Mouse (Mus musculus): ENCODE results near the gene Sox14. TPM values are rescaled to one million over a fixed set of nuclear protein-coding genes. Genes with fewer than 3 reads are reported as not detected.

The Sox14 gene
- total and polyA plus RNA-seq, 2 experiments from 2014 or later: 7.0 to 7.1 TPM

- no peak for TF ChIP-seq CTCF (IDR thresholded peaks at IDR 0.05; ENCODE audit: low read depth)
- ATAC-seq: no peak
- WGBS: 47% methylated on average over 7 of the region's 7 CpGs
Observed at GRCm38 (mm10) chr9:99850354-99850753, 25.6 kb downstream of the Sox14 start.

GRCm38 (mm10) chr9:99848327-99848726 is 27.6 kb downstream of the Sox14 start:
- Histone ChIP-seq H3K27me3 (ENCODE audit: insufficient read depth, low read length) (no peaks in the 10 kb centered on the region), H3K4me3 (ENCODE audit: low read length) (no peak overlapping the region), H3K4me1 (ENCODE audit: insufficient read depth, low read length) (no peaks in the 10 kb centered on the region), H3K9me3 (ENCODE audit: low read length) (no peaks in the 10 kb centered on the region), H3K9ac (replicated peaks; ENCODE audit: low read length) (no peak overlapping the region), H3K27ac (no peak overlapping the region), H3K36me3 (ENCODE audit: insufficient read depth, low read length) (no peaks in the 10 kb centered on the region), H3K4me2 (ENCODE audit: low read depth, low read length) (no peak overlapping the region)
- 37% methylated on average over 8 of the region's 8 CpGs for WGBS
- no peak for TF ChIP-seq CTCF (IDR thresholded peaks at IDR 0.05; ENCODE audit: low read depth)
- ATAC-seq: no peak
- DNase-seq (ENCODE audit: low spot score): no peak

More at GRCm38 (mm10) chr9:99850354-99850753, 25.6 kb downstream of the Sox14 start:
- Histone ChIP-seq H3K27ac (no peak overlapping the region), H3K36me3 (ENCODE audit: insufficient read depth, low read length) (no peaks in the 10 kb centered on the region), H3K4me3 (ENCODE audit: low read length) (no peak overlapping the region), H3K4me1 (ENCODE audit: insufficient read depth, low read length) (no peaks in the 10 kb centered on the region), H3K4me2 (ENCODE audit: low read depth, low read length) (no peak overlapping the region), H3K9ac (replicated peaks; ENCODE audit: low read length) (no peak overlapping the region), H3K27me3 (ENCODE audit: insufficient read depth, low read length) (no peaks in the 10 kb centered on the region), H3K9me3 (ENCODE audit: low read length) (no peaks in the 10 kb centered on the region)
- DNase-seq (ENCODE audit: low spot score): peak; percentile 32

- ATAC-seq: no peak
- no peaks in the 10 kb centered on the region for H3K4me1 ChIP-seq (ENCODE audit: insufficient read depth, low read length)
- no peaks in the 10 kb centered on the region for H3K36me3 ChIP-seq (ENCODE audit: insufficient read depth, low read length)
- DNase-seq (ENCODE audit: low spot score): peak; percentile 91
- H3K4me3 ChIP-seq (ENCODE audit: low read length): no peak overlapping the region
- H3K27me3 ChIP-seq (ENCODE audit: insufficient read depth, low read length): no peaks in the 10 kb centered on the region
- WGBS: 2% methylated on average over 4 of the region's 4 CpGs
- peak; percentile 94 for TF ChIP-seq CTCF (IDR thresholded peaks at IDR 0.05; ENCODE audit: low read depth)
- no peaks in the 10 kb centered on the region for H3K9me3 ChIP-seq (ENCODE audit: low read length)
- no peak overlapping the region for H3K9ac ChIP-seq (replicated peaks; ENCODE audit: low read length)
- H3K27ac ChIP-seq: no peak overlapping the region
- H3K4me2 ChIP-seq (ENCODE audit: low read depth, low read length): no peak overlapping the region
Observed at GRCm38 (mm10) chr9:99846820-99847219, 29.1 kb downstream of the Sox14 start.

- Histone ChIP-seq H3K27ac (no peak overlapping the region), H3K9me3 (ENCODE audit: low read length) (no peaks in the 10 kb centered on the region), H3K4me3 (ENCODE audit: low read length) (no peak overlapping the region), H3K4me2 (ENCODE audit: low read depth, low read length) (no peak overlapping the region), H3K4me1 (ENCODE audit: insufficient read depth, low read length) (no peaks in the 10 kb centered on the region), H3K9ac (replicated peaks; ENCODE audit: low read length) (no peak overlapping the region), H3K27me3 (ENCODE audit: insufficient read depth, low read length) (no peaks in the 10 kb centered on the region), H3K36me3 (ENCODE audit: insufficient read depth, low read length) (no peaks in the 10 kb centered on the region)
- ATAC-seq (no peak), DNase-seq (ENCODE audit: low spot score) (no peak)
- no peak for TF ChIP-seq CTCF (IDR thresholded peaks at IDR 0.05; ENCODE audit: low read depth)
- WGBS: 93% methylated on average over 3 of the region's 3 CpGs
Observed at GRCm38 (mm10) chr9:99839367-99839766, 36.6 kb downstream of the Sox14 start.

- no peak for TF ChIP-seq CTCF (IDR thresholded peaks at IDR 0.05; ENCODE audit: low read depth)
- H3K27me3 ChIP-seq (ENCODE audit: insufficient read depth, low read length): no peaks in the 10 kb centered on the region
- H3K9me3 ChIP-seq (ENCODE audit: low read length): no peaks in the 10 kb centered on the region
- H3K4me2 ChIP-seq (ENCODE audit: low read depth, low read length): no peak overlapping the region
- no peak for ATAC-seq
- no peak for DNase-seq (ENCODE audit: low spot score)
- no peak overlapping the region for H3K9ac ChIP-seq (replicated peaks; ENCODE audit: low read length)
- 89% methylated on average over 7 of the region's 7 CpGs for WGBS
- H3K27ac ChIP-seq: no peak overlapping the region
- no peaks in the 10 kb centered on the region for H3K4me1 ChIP-seq (ENCODE audit: insufficient read depth, low read length)
- no peak overlapping the region for H3K4me3 ChIP-seq (ENCODE audit: low read length)
- H3K36me3 ChIP-seq (ENCODE audit: insufficient read depth, low read length): no peaks in the 10 kb centered on the region
Observed at GRCm38 (mm10) chr9:99838877-99839276, 37.1 kb downstream of the Sox14 start.

- WGBS: 90% methylated on average over 12 of the region's 12 CpGs
- DNase-seq (ENCODE audit: low spot score) (no peak), ATAC-seq (no peak)
- H3K9me3 ChIP-seq (ENCODE audit: low read length): no peaks in the 10 kb centered on the region
- H3K27ac ChIP-seq: no peak overlapping the region
- no peak overlapping the region for H3K4me3 ChIP-seq (ENCODE audit: low read length)
- no peaks in the 10 kb centered on the region for H3K27me3 ChIP-seq (ENCODE audit: insufficient read depth, low read length)
- no peaks in the 10 kb centered on the region for H3K36me3 ChIP-seq (ENCODE audit: insufficient read depth, low read length)
- H3K4me1 ChIP-seq (ENCODE audit: insufficient read depth, low read length): no peaks in the 10 kb centered on the region
- no peak overlapping the region for H3K4me2 ChIP-seq (ENCODE audit: low read depth, low read length)
- no peak overlapping the region for H3K9ac ChIP-seq (replicated peaks; ENCODE audit: low read length)
- no peak for TF ChIP-seq CTCF (IDR thresholded peaks at IDR 0.05; ENCODE audit: low read depth)
Observed at GRCm38 (mm10) chr9:99836707-99837106, 39.3 kb downstream of the Sox14 start.

GRCm38 (mm10) chr9:99835624-99836430 is 40.1 kb downstream of the Sox14 start:
- Histone ChIP-seq H3K4me1 (ENCODE audit: insufficient read depth, low read length) (no peaks in the 10 kb centered on the region), H3K9me3 (ENCODE audit: low read length) (no peaks in the 10 kb centered on the region), H3K9ac (replicated peaks; ENCODE audit: low read length) (no peak overlapping the region), H3K36me3 (ENCODE audit: insufficient read depth, low read length) (no peaks in the 10 kb centered on the region), H3K4me3 (ENCODE audit: low read length) (no peak overlapping the region), H3K4me2 (ENCODE audit: low read depth, low read length) (no peak overlapping the region), H3K27ac (no peak overlapping the region), H3K27me3 (ENCODE audit: insufficient read depth, low read length) (no peaks in the 10 kb centered on the region)
- peak; percentile 48 for DNase-seq (ENCODE audit: low spot score)
- no peak for TF ChIP-seq CTCF (IDR thresholded peaks at IDR 0.05; ENCODE audit: low read depth)
- 43% methylated on average over 11 of the region's 11 CpGs for WGBS
- no peak for ATAC-seq

Other genes starting within 250 kb of the Sox14 start
- 17.0 and 26.1 TPM in 2 replicates for gene Dzip1l, start 246.7 kb downstream of the Sox14 start, total RNA-seq (2014; rRNA removed)
- gene Dzip1l, start 246.7 kb downstream of the Sox14 start, polyA plus RNA-seq (2015; fragmentation: Nextera tagmentation; extraction: Ambion mirVana): 8.1 and 8.5 TPM in 2 replicates
- not detected in 2 replicates for gene Cldn18, start 158.9 kb downstream of the Sox14 start, total RNA-seq (2014; rRNA removed)
- gene Cldn18, start 158.9 kb downstream of the Sox14 start, polyA plus RNA-seq (2015; fragmentation: Nextera tagmentation; extraction: Ambion mirVana): not detected in 2 replicates